Mouse (Mus musculus) MEL (cell line): Measurements from ENCODE around the gene Gpx4.

ENCODE experiments used
- MYC ChIP-seq: IDR thresholded peaks from 2 replicates; pipeline ENCODE4 v1.6.1; 2011; ENCODE audit warnings: low read depth, mild to moderate bottlenecking, low read length, improper control_type of control experiment, moderate library complexity
- NELFE ChIP-seq: IDR thresholded peaks from 2 replicates; pipeline ENCODE4 v1.6.1; 2011; ENCODE audit warnings: low read depth, low read length, improper control_type of control experiment
- RAD21 ChIP-seq: IDR thresholded peaks from 2 replicates; pipeline ENCODE4 v1.6.1; 2011; ENCODE audit warnings: mild to moderate bottlenecking, low read depth, low read length, improper control_type of control experiment
- USF2 ChIP-seq, 2 experiments: IDR thresholded peaks; 2 replicates each; pipeline ENCODE4 v1.6.1; 2011 to 2012; ENCODE audit warnings: improper control_type of control experiment in 2 of 2, low read length in 2 of 2, borderline replicate concordance in 1 of 2, inconsistent platforms in 1 of 2, low read depth in 1 of 2, mild to moderate bottlenecking in 1 of 2; ENCODE audit not compliant: insufficient read depth in 1 of 2

DNA sequence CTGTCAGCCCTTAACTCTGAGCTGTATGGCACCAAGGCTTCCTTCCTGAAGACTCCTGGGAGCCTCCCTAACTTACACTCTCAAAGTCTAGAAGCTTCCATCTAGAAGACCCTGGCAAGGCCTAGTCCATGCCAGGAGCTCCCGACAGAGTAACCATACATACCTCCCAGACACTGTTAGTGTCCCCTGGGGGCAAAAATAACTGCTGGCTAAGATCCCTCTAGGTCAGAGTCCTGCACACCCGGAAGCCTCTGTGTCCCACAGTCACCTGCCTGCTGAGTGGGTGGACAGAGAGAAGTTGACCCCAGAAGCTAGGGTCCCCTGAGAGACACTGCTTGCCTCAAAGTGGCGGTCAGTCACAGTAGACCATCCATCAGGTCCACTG lies 24.5 kb downstream of the Gpx4 start:
- TF ChIP-seq NELFE (no peak), RAD21 (no peak), USF2 (IDR thresholded peaks at IDR 0.05; ENCODE audit: borderline replicate concordance in 1 of 2, insufficient read depth in 1 of 2, low read depth in 1 of 2, low read length in 2 of 2) (no peak), MYC (no peak)
